Mouse (Mus musculus) ovary, adult 18-20 months (tissue): ENCODE data around the gene A930018P22Rik.
A peak's percentile ranks its signal among the peaks of the same experiment; 100 is the strongest.
"Not testable (repeated sequence)": the region's sequence is repeated elsewhere in the genome, so short reads cannot be mapped to it uniquely, and the experiment has no call there.

Experiments
- DNase-seq: peaks from one replicate; pipeline ENCODE4 v3.0.0; 2022; ENCODE audit warnings: low spot score, mixed read lengths

A930018P22Rik gene

DNA sequence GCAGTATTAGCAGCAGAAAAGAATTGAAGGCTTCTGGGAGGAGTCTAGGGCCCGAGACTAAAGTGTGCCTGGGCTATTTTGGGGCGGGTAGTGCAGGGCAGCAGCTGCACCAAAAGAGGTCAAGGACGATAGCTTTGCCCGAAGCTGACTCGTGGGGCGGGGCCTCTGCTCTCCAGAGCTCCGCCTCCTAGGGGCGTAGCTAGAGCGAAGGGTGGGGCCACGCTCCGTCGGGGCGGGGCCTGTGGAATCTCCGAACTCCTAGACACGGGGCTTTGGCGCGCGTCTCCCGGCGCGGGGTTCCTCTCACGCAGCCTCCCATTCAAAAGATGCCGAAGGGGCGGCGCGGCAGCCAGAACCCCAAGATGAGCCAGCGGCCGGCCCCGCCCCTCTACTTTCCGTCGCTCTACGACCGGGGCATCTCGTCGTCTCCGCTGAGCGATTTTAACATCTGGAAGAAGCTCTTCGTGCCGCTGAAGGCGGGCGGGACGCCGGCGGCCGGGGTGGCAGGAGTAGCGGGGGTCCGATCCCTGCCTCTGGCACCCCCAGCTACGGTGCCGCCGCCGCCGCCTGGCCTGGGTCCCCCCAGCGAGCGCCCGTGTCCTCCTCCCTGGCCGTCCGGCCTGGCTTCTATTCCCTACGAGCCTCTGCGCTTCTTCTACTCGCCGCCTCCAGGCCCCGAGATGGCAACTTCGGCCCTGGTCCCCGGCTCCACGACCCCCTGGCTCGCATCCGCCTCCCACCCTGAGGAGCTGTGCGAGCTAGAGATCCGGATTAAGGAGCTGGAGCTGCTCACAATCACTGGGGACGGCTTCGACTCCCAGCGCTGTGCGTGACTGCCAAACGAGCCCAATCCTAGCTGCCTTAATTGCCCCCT is at the start of gene A930018P22Rik:
Gene A930018P22Rik, plus strand, starts transcription at position 265 of the 874 bp plus-strand sequence.
- peak; percentile 91 for DNase-seq

- not testable (repeated sequence) for DNase-seq
Observed at GRCm38 (mm10) chr2:104078285-104078684, 44.3 kb upstream of the A930018P22Rik start.

- not testable (repeated sequence) for DNase-seq
Observed at GRCm38 (mm10) chr2:104081436-104082050, 41.0 kb upstream of the A930018P22Rik start.

DNA sequence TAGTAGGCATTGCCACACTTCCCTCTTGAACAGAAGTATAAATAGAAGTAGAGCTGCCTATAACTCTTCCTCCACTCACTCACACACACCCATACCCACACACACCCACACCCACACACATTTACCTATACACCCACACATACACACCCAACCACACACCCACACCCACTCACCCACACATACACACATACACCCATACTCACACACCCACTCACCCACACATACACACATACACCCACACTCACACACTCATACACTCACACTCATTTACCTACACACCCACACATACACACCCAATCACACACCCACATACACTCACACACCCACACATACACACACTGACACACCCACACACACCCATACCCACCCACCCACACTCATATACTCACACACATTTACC is 40.1 kb upstream of the A930018P22Rik start:
- DNase-seq: no peak

GRCm38 (mm10) chr2:104084027-104084426 is 38.5 kb upstream of the A930018P22Rik start:
- DNase-seq: not testable (repeated sequence)

GRCm38 (mm10) chr2:104087562-104087961 is 35.0 kb upstream of the A930018P22Rik start:
- DNase-seq: not testable (repeated sequence)

DNA sequence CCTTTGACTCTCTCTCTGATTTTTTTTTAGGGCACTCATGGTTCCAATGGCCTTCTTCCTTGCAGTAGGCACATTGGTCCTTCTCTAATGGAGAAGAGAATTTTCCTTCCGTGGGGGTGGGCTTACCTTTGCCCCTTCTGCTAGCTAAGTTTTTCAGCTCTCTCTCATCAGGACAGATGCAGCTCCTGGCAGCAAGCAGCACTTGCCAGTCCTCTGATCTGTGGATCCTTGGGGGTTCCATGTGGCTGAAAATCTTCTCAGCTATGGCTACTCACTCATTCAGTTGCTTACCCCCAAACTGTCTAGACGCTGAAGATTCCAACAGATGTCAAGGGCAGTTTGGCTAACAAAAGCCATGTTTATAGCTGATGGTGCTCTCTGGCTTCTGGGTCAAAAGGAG is 29.3 kb upstream of the A930018P22Rik start:
- DNase-seq: no peak

- DNase-seq: peak; percentile 76
Observed at GRCm38 (mm10) chr2:104095741-104096213, 26.8 kb upstream of the A930018P22Rik start, which contains the start of gene Cd59a. Gene Cd59a, plus strand, starts transcription at chr2:104095801.

DNA sequence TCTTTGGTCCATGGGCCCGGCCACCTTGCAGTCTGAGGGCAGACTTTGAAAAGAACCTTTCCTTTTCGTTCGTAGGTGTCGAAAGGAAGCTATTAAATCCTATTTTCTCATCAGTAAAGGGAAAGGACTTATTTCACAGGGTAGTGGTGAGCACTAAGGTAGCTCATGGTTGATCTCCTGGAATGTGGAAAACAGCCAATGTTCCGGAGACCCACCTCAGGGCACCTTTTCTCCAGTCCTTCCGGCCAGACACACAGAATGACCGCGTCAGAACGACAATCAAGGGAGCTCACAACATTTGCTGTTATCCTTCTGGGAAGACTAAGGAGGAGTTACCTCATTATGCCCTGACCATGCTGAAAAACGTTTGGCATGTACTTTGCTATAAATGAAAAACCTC is 26.3 kb upstream of the A930018P22Rik start:
- no peak for DNase-seq

DNA sequence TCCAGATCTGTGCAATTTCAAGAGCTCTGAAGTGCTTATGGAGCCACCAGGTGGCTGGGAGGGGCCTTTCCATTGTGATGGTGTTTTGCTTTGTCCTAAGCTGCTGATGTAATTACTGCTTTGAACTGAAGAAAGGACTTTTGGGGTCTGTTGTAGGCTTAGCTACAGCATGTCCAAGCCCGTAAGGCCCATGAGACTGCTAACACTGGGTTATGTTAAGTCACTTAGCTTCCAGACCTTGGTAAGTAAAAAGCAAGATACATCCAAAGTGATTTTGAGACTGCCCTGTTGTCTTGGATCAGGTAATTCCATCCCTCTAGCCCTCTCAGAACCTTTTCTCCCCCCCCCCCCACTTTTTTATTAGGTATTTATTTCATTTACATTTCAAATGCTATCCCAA is 25.8 kb upstream of the A930018P22Rik start:
- DNase-seq: not testable (repeated sequence)

- not testable (repeated sequence) for DNase-seq
Observed at GRCm38 (mm10) chr2:104097396-104097795, 25.2 kb upstream of the A930018P22Rik start.

DNA sequence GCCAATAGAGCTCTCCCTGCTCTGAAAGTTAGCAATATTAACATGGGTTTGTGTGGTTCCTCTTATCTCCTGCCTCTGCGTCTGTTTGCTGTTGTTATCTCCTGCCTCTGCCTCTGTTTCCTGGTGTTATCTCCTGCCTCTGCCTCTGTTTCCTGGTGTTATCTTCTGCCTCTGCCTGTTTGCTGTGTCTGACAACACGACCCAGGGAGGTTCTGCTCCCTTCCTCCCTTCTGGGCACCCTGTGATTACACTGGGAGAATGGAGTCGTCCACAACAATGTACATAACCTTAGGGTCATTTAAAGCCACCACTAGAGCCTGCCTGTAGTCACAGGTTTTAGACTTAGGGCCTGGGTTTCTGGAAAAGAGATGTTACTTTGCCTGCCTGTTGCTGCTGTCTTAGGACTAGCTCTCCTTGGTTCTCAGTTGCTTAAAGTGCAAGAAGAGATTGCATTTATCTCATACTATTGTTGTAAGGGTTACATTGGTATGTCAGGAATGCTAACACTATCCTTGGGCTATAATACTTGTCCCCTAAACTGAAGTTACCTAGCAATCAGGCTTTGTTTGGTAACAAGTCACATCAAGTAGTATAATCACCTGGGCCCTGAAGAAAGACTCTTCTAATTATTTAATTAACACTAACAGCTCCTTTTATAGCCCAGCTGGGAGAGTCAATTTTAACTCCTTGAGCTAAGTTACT is 23.9 kb upstream of the A930018P22Rik start:
- no peak for DNase-seq

DNA sequence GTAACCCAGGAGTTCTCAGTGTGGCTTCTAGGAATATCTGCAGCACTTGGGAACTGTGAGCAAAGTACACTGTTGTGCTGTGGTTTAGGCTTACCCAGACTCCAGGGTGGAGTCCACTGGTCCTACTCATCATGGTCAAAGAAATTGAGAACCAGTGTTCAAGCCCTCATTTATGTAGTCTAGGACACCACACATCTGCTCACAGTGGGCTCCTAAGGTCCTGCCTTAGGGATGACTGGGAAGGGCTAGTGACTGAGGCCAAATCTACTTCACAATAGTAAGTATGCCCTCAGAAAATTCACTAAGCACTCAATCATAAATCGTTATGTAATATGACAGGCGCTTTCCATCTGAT is 23.4 kb upstream of the A930018P22Rik start:
- no peak for DNase-seq

- no peak for DNase-seq
Observed at GRCm38 (mm10) chr2:104099946-104100345, 22.6 kb upstream of the A930018P22Rik start.

GRCm38 (mm10) chr2:104104800-104105199 is 17.8 kb upstream of the A930018P22Rik start:
- no peak for DNase-seq

- DNase-seq: not testable (repeated sequence)
Observed at GRCm38 (mm10) chr2:104109021-104109420, 13.5 kb upstream of the A930018P22Rik start.

DNA sequence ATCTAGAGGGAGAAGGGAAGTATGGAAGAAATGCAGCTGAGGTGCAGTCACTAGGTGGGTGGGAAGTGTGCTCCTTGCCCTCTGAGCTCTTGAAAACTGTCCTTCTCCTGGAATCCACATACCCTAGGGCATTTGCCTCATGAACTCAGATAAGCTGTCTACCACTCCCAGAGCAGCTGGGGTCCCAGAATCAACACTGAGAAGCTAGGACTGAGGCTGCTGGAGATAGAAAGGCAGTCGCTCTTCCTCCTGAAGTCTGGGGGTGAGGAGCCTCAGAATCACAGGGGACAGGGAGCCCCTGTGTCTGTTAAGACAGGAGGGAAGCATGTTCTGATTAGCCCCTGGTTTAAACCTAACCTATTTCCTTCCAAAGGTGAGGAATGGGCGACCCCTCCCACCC is 13.0 kb upstream of the A930018P22Rik start:
- no peak for DNase-seq

DNA sequence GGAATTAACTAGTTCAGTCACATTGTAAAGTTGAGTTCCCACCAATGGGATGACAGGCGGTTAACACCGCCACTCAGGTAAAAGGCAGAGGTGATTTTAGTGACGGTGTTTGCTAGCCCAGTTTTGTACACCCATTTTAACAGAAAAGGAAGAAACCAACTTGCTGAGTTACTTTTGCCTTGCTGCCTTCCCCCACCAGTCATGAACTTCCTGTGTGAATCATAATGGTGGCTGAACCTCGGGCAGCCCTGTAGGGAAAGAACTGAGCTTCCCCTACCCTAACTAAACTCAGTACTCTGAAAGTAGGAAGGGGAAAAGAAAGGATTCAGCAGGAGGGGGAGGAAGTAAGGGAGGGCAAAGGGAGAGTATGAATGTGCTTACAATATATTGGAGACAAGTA is 12.5 kb upstream of the A930018P22Rik start:
- no peak for DNase-seq

GRCm38 (mm10) chr2:104111170-104111797 is 11.3 kb upstream of the A930018P22Rik start:
- not testable (repeated sequence) for DNase-seq

GRCm38 (mm10) chr2:104113563-104113962 is 9.0 kb upstream of the A930018P22Rik start:
- DNase-seq: not testable (repeated sequence)

- DNase-seq: no peak
Observed at GRCm38 (mm10) chr2:104114898-104115297, 7.7 kb upstream of the A930018P22Rik start.

DNA sequence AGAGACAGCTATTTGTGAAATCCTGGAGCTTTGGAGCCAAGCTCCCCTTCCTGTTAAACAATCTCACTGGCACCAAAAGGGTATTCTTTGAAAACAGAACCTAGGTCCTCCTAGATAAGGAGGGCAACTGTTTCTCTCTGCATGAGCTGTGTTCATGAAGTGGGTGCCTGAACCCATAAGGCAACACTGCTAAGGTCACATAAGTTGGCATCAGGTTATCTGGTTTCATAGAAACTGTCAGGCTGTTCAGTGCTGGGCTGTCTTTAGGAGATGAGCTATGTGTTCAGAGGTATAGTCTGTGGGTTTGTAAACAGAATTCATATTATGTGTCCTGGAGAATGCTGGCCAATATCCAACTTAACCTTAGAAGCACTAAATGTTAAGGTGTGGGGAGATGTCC is 5.4 kb upstream of the A930018P22Rik start:
- DNase-seq: not testable (repeated sequence)
